Mouse (Mus musculus) hindlimb bud, embryonic 11.5 days (tissue): ENCODE measurements at regions not wholly inside any gene's neighbourhood (a gene's known extent, or its start where the extent isn't known, plus 50 kb on each side); places are given as distances from the start of the nearest gene placed in this dataset.

ENCODE experiments used
- DNase-seq: peaks from one replicate; pipeline ENCODE4 v3.0.0-alpha.2; 2012; ENCODE audit warnings: low read depth, low spot score; ENCODE audit errors: extremely low spot score

GRCm38 (mm10) chr3:56810548-56811071 lies 491.2 kb downstream of the Tm4sf1 start:
- DNase-seq: no peak

GRCm38 (mm10) chr3:56793054-56793453 lies 508.7 kb downstream of the Tm4sf1 start:
- no peak for DNase-seq

GRCm38 (mm10) chr3:56789155-56789554 lies 512.6 kb downstream of the Tm4sf1 start:
- peak; percentile 42 for DNase-seq

- DNase-seq: no peak
Measured at GRCm38 (mm10) chr3:56773920-56774319, 527.9 kb downstream of the Tm4sf1 start.

GRCm38 (mm10) chr3:56770225-56770624 lies 531.6 kb downstream of the Tm4sf1 start:
- DNase-seq: no peak

- no peak for DNase-seq
Measured at GRCm38 (mm10) chr3:56767133-56767532, 534.7 kb downstream of the Tm4sf1 start.

- no peak for DNase-seq
Measured at GRCm38 (mm10) chr3:56764336-56764735, 537.5 kb downstream of the Tm4sf1 start.

- no peak for DNase-seq
Measured at GRCm38 (mm10) chr3:56763896-56764295, 537.9 kb downstream of the Tm4sf1 start.

- peak; percentile 30 for DNase-seq
Measured at GRCm38 (mm10) chr3:56753654-56754053, 548.1 kb downstream of the Tm4sf1 start.

GRCm38 (mm10) chr3:56751926-56752325 lies 549.9 kb downstream of the Tm4sf1 start:
- DNase-seq: no peak

GRCm38 (mm10) chr3:56740902-56741301 lies 557.4 kb upstream of the Nbea start:
- no peak for DNase-seq

GRCm38 (mm10) chr3:56739451-56739850 lies 556.0 kb upstream of the Nbea start:
- DNase-seq: no peak

- DNase-seq: no peak
Measured at GRCm38 (mm10) chr3:56730849-56731248, 547.3 kb upstream of the Nbea start.

GRCm38 (mm10) chr3:56724991-56725390 lies 541.5 kb upstream of the Nbea start:
- no peak for DNase-seq

GRCm38 (mm10) chr3:56708260-56708659 lies 524.8 kb upstream of the Nbea start:
- DNase-seq: peak; percentile 52

GRCm38 (mm10) chr3:56707312-56707711 lies 523.8 kb upstream of the Nbea start:
- no peak for DNase-seq

- no peak for DNase-seq
Measured at GRCm38 (mm10) chr3:56706038-56706437, 522.5 kb upstream of the Nbea start.

- DNase-seq: no peak
Measured at GRCm38 (mm10) chr3:56698941-56699340, 515.4 kb upstream of the Nbea start.

- DNase-seq: no peak
Measured at GRCm38 (mm10) chr3:56698248-56698647, 514.7 kb upstream of the Nbea start.

- no peak for DNase-seq
Measured at GRCm38 (mm10) chr3:56681031-56681430, 497.5 kb upstream of the Nbea start.

- no peak for DNase-seq
Measured at GRCm38 (mm10) chr3:56668829-56669228, 485.3 kb upstream of the Nbea start.

- DNase-seq: no peak
Measured at GRCm38 (mm10) chr3:56660594-56660993, 477.1 kb upstream of the Nbea start.

GRCm38 (mm10) chr3:56647313-56647712 lies 463.8 kb upstream of the Nbea start:
- no peak for DNase-seq
